Mouse (Mus musculus): ENCODE results near the gene Selplg.

Selplg gene

GRCm38 (mm10) chr5:113768806-113769205 is 63.6 kb downstream of the Selplg start:
- no peak for DNase-seq (ENCODE audit: low spot score)

All from T-cell, adult 2 months (primary cell).